Mouse (Mus musculus): ENCODE data around the gene Dctn5.

Dctn5 gene

DNA sequence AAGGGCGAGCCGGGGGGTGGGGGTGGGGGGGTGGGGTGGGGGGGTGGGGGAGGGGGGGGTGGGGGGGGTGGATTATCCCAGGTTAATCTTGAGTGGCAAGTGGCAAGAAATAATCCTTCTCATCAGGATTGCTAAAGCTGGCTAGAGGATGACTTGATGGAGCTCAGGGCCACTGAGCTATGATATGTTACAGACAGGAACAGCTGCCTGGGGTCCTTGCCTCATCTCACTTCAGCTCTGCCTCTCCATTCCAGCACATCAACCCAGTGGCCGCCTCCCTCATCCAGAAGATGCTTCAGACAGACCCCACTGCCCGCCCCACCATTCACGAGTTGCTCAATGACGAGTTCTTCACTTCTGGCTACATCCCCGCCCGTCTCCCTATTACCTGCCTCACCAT lies 30.9 kb downstream of the Dctn5 start:
- no peak for DNase-seq

DNA sequence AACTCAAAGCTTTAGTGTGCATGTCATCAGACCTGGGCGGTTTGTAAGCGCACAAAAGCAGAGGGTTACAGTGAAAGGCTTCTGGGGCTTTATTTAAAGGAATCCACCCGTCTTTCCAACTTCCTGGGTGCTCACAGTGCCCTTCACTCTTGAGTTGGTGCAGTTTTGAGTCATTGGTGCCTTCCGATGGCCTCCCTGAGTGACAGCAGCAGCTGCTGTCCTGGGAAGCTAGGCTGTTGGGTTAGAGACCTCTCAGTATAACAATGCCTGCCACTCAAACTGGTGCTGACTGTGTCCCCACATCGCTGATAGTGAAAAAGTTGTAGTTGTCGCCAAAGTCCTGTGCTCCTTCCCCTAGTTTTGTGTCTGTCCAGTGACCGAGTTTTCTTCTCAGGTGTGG lies 34.4 kb downstream of the Dctn5 start:
- no peak for DNase-seq

DNA sequence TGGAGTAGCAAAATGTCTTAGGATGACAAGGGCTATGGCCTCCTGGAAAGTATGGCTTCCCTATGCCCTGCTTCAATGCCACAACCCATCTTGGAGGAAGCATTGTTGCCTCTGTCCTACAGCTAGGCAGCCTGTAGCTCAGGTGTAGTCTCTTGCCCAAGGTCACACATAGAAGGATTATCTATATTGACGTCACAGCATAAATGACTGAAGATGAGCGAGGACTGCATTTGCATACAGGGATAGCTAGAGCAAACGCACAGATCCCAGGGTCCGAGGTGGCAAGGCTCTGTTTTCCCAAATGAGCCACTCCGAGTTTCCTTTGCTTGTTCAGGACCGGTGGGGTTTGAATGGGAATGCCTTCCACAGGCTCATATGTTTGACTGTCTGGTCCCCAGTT lies 37.9 kb downstream of the Dctn5 start:
- no peak for DNase-seq

DNA sequence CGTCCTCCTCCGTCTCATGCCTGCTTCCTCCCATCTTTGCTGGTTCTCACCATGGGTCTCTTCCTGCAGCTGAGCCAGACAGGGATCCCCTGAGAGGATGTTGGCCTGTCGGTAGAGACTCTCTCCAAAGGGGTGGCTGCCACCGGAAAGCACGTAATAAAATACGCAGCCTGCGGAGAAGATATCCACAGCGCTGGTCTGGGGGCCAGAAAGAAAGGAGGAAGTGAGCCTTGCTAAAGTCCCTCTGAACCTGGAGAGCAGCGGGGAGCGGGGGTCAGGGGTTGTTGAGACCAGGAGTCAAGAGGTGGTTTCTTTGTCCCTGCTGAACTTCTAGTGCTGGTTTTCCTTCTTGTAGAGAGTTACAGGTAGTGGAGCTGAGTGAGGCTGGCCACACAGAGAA lies 38.8 kb downstream of the Dctn5 start:
- DNase-seq = no peak

DNA sequence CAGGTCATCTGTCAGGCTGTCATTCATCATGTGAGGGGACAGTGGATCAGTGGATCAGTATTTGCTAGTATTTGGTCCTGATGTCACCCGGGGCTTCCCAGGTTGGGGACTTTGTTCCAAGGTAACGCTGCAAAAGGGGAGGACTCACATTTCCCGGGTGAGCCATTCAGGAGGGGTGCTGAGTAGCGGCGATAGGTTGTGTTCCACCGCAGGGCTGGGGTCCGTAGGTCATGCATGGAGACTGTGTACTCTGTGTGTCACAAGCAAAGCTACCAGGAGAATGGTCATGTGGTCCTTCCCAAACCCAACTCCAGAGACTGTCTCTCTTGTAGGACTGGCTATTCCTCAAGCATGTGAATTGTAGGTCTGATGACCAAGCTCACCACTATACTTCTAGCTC lies 47.9 kb downstream of the Dctn5 start:
- DNase-seq = no peak

DNA sequence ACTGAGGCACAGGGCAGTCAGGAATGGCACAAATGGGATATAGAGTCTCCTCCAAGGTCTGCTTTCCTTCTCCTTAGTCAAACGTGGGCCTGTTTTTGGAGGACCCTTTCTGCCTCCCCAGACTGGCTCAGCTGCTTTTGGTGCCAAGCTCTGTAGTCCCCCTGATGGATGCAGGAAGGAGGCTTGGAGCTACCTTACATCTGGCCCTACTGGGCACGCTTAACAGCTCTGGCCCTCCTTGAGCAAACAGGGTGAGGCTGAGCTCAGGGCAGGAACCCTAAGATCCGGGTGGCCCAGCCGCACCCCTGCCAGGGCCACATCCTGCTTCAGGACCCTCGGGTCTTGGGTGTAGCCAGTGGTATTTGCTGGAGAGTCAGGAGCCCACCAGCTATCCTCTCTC lies 51.7 kb downstream of the Dctn5 start:
- no peak for DNase-seq

DNA sequence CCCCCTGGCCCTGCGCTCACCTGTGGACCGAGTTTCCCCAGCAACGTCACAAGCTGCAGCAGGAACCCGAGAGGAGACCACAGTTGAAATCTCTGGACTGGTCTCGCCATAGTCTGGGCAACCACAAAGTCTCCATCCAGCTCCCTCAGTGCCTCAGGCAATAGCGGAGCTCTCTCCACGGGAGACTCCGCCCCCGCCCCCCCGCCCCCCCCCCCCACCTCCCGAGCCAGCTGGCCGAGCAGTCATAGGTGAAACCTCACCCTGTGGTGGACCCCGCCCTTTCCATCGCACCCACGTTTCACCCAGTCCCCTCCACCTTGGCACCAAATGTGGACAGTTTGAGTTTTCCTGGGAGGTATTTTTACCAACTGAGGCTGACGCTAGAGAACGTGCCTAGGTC lies 53.2 kb downstream of the Dctn5 start, which contains the start of gene Ern2:
TSS of gene Ern2 (minus strand) at position 165 of the 400 bp plus-strand sequence.
- DNase-seq = no peak

DNA sequence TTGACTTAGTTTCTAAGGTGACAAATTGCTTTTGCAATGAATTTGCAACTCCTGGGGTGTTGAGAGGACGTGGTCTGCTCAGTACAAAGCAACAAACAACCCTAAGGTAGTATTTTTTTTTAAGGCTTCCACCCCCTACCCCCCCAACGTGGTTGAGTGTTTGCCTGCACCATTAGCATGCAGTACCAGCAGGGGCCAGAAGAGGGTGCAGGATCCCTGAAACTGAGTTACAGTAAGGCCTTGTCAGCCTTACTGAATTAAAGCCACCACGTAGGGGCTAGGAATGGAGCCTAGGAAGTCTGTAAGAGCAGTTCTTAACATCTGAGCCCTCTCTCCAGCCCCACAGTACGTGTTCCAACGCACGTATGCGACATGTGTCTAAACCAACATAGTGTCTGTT lies 56.6 kb downstream of the Dctn5 start:
- DNase-seq = peak; percentile 61

DNA sequence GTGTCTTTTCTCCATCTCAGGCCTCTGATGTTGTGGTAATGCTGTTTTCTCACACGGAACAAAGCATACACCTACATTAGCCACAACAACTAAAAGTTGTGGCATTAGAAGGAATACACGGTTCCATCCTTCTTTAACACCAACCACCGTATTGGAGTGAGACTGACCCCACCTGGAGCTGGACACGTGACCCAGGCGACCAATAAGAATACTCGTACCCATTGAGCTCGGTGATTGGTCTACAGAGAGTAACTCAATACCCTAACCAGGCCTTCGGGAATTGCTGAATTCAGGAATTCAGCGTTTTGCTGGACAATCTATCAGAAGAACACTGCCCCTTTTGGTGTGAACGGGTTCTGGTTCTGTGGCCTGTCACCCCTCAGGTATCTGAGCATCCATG lies 58.3 kb downstream of the Dctn5 start:
- DNase-seq = no peak

DNA sequence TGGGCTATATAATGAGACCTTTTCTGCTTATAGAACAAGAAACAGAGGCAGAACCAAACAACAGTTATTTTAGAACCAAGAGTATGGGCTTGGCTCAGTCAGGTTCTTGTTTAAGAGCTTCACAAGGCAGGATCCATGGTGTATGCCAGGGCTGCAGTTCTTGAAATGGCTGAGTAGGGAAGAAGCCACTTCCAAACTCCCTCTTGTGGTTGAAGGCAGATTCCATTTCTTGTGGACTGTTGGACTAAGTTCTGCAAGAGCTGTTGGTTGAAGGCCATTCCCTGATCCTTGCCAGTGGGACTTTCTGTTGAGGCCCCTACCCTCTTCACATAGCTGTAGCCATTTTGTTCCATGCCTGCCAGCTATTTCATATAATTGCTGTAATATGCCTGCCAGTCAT lies 61.1 kb downstream of the Dctn5 start:
- no peak for DNase-seq

DNA sequence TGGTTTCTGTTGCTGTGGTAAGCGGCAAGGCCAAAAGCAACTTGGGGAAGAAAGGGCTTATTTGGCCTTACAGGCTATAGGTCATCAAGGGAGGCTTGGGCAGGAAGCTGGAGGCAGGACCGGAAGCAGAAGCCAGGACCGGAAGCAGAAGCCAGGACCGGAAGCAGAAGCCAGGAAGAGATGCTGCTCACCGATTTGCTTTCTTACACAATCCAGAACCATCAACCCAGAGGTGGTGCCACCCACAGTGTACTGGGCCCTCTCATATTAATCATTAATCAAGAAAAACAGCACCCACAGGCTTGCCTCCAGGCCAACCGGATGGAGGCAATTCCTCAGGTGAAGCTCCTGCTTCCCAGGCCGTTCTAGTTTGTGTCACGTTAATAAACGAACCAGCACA lies 63.9 kb downstream of the Dctn5 start:
- DNase-seq = no peak

DNA sequence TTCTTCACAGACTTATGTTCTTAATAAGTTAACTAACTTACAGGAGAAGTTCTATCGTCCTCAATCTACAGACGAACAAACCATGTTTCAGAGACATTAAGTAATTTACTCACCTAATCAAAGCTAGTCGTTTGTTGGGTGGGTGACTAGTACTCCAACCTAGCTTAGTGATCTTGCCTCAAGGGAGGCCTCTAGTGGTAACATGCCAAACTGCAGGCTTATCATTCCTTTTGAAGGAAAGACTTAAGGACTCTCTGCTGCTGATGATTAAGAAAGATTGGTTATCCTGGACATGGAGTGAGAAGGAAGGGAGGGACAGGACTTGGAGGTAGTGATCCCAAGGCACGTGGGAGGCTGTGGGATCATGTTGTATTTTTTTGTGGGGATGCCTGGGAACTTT lies 64.5 kb downstream of the Dctn5 start:
- peak; percentile 82 for DNase-seq
